ENCODE assay signal across 9 mouse cellular contexts in genomic region chr8:117395055-117395454, GRCm38 (mm10).
DNase-seq lines count a peak whose midpoint lies in the region; ATAC-seq lines count a peak whose summit lies in the region.
"Had no signal": no experiment of that assay in that cellular context is flagged by ENCODE, and none has a peak within 500 bp of the region (broad histone marks: within the 10 kb centered on the region; RNA-seq: fewer than 3 reads in every experiment).

No protein-coding gene starts in this region.

- H3K9ac ChIP-seq in hindbrain, embryonic 13.5 days = no peak overlapping the region
- H3K9ac ChIP-seq in limb, embryonic 13.5 days = no peak overlapping the region
- no peak overlapping the region for H3K9ac ChIP-seq in liver, embryonic 12.5 days

- H3K27me3 ChIP-seq in hindbrain, embryonic 13.5 days = no peaks in the 10 kb centered on the region
- H3K27me3 ChIP-seq in hindbrain, embryonic 10.5 days (ENCODE audit: insufficient read depth, poor library complexity, severe bottlenecking) = no peaks in the 10 kb centered on the region
- no peaks in the 10 kb centered on the region for H3K27me3 ChIP-seq in limb, embryonic 13.5 days
- H3K27me3 ChIP-seq in liver, embryonic 12.5 days (replicated peaks) = no peaks in the 10 kb centered on the region

- H3K4me2 ChIP-seq in hindbrain, embryonic 13.5 days = no peak overlapping the region
- H3K4me2 ChIP-seq in limb, embryonic 13.5 days (replicated peaks) = no peak overlapping the region
- H3K4me2 ChIP-seq in liver, embryonic 12.5 days = no peak overlapping the region

- H3K27ac ChIP-seq in hindbrain, embryonic 13.5 days = peak overlapping the region; percentile 14; the same call in 1 of the 2 replicates
- no peak overlapping the region; the same call in 1 of the 2 replicates for H3K27ac ChIP-seq in hindbrain, embryonic 10.5 days
- H3K27ac ChIP-seq in limb, embryonic 13.5 days = no peak overlapping the region
- H3K27ac ChIP-seq in liver, embryonic 12.5 days = no peak overlapping the region
- H3K27ac ChIP-seq: heart, adult 2 months had no signal

- H3K9me3 ChIP-seq in hindbrain, embryonic 13.5 days = no peaks in the 10 kb centered on the region
- H3K9me3 ChIP-seq in hindbrain, embryonic 10.5 days = no peaks in the 10 kb centered on the region
- H3K9me3 ChIP-seq in limb, embryonic 13.5 days = no peaks in the 10 kb centered on the region
- no peaks in the 10 kb centered on the region for H3K9me3 ChIP-seq in liver, embryonic 12.5 days (replicated peaks)

- no peak for DNase-seq in hindbrain, embryonic 10.5 days (ENCODE audit: low spot score)
- peak; percentile 84 for DNase-seq in Muller cell, postnatal 12 days (ENCODE audit: inconsistent ontology term)
- peak; percentile 45 to 63 for DNase-seq in frontal cortex, postnatal 10 days (ENCODE audit: low spot score in 2 of 2)
- DNase-seq in spleen, adult 12 weeks (ENCODE audit: low spot score) = no peak
- no peak for DNase-seq in embryo, embryonic 9.5 days (ENCODE audit: extremely low spot score)
- DNase-seq: heart, adult 2 months had no signal

- ATAC-seq in hindbrain, embryonic 13.5 days (ENCODE audit: low FRiP score) = no peak
- ATAC-seq in limb, embryonic 13.5 days (ENCODE audit: low FRiP score, low read depth) = 0 out of 2 replicates have a peak, but pooled peaks have one; percentile 28
- ATAC-seq in liver, embryonic 12.5 days = no peak

- H3K36me3 ChIP-seq in hindbrain, embryonic 13.5 days = peaks cover 14% of the 10 kb centered on the region
- peaks cover 14% of the 10 kb centered on the region for H3K36me3 ChIP-seq in hindbrain, embryonic 10.5 days
- H3K36me3 ChIP-seq in limb, embryonic 13.5 days = peaks cover 12% of the 10 kb centered on the region
- peaks cover 30% of the 10 kb centered on the region for H3K36me3 ChIP-seq in liver, embryonic 12.5 days

- peaks cover 41% of the 10 kb centered on the region for H3K4me1 ChIP-seq in hindbrain, embryonic 13.5 days (replicated peaks)
- peaks cover 34% of the 10 kb centered on the region for H3K4me1 ChIP-seq in hindbrain, embryonic 10.5 days (replicated peaks)
- no peaks in the 10 kb centered on the region for H3K4me1 ChIP-seq in limb, embryonic 13.5 days
- no peaks in the 10 kb centered on the region for H3K4me1 ChIP-seq in liver, embryonic 12.5 days

- 61% methylated on average over 7 of the region's 7 CpGs for WGBS in hindbrain, embryonic 13.5 days
- 77% methylated on average over 7 of the region's 7 CpGs for WGBS in hindbrain, embryonic 10.5 days
- 69% methylated on average over 7 of the region's 7 CpGs for WGBS in limb, embryonic 13.5 days
- WGBS in liver, embryonic 12.5 days (ENCODE audit: insufficient replicate concordance) = 84% methylated on average over 7 of the region's 7 CpGs

- no peak overlapping the region for H3K4me3 ChIP-seq in hindbrain, embryonic 13.5 days
- no peak overlapping the region for H3K4me3 ChIP-seq in hindbrain, embryonic 10.5 days
- no peak overlapping the region for H3K4me3 ChIP-seq in limb, embryonic 13.5 days
- no peak overlapping the region for H3K4me3 ChIP-seq in liver, embryonic 12.5 days
- H3K4me3 ChIP-seq: heart, adult 2 months had no signal

Comparison
In these comparisons a context has a peak if more than half of its experiments do, and no peak if none do; other contexts are left out.
1. DNase-seq: peak in Muller cell, postnatal 12 days (single experiment) and frontal cortex, postnatal 10 days (2 of 2); none in hindbrain, embryonic 10.5 days (single experiment), spleen, adult 12 weeks (single experiment) and embryo, embryonic 9.5 days (single experiment).